Mouse (Mus musculus) testis, postnatal 10 days (tissue): Measurements from ENCODE around the gene Evpl.
"Not testable (repeated sequence)": the region's sequence is repeated elsewhere in the genome, so short reads cannot be mapped to it uniquely, and the experiment has no call there.

Experiments
- DNase-seq: peaks from one replicate; pipeline ENCODE4 v3.0.0; 2021; ENCODE audit warnings: low spot score

The Evpl gene

GRCm38 (mm10) chr11:116237742-116238395, at the start of gene Evpl:
Gene Evpl (minus strand): TSS chr11:116238077.
- DNase-seq = peak; percentile 65

GRCm38 (mm10) chr11:116287351-116287750, 49.5 kb upstream of the Evpl start:
- DNase-seq = no peak

GRCm38 (mm10) chr11:116285770-116286191, 47.9 kb upstream of the Evpl start:
- no peak for DNase-seq

- DNase-seq = no peak
Observed at GRCm38 (mm10) chr11:116283982-116284381, 46.1 kb upstream of the Evpl start.

GRCm38 (mm10) chr11:116282912-116283521, 45.1 kb upstream of the Evpl start:
- no peak for DNase-seq

- no peak for DNase-seq
Observed at GRCm38 (mm10) chr11:116282089-116282488, 44.2 kb upstream of the Evpl start.

- DNase-seq = no peak
Observed at GRCm38 (mm10) chr11:116281671-116282070, 43.8 kb upstream of the Evpl start.

GRCm38 (mm10) chr11:116280751-116281663, 43.1 kb upstream of the Evpl start, which contains the start of gene Galr2:
Gene Galr2 (plus strand): TSS chr11:116280939.
- no peak for DNase-seq

GRCm38 (mm10) chr11:116277184-116277583, 39.3 kb upstream of the Evpl start:
- DNase-seq = not testable (repeated sequence)

- DNase-seq = peak; percentile 94
Observed at GRCm38 (mm10) chr11:116274045-116274666, 36.3 kb upstream of the Evpl start, which contains the start of gene Srp68. Gene Srp68 (minus strand): TSS chr11:116274217.

- DNase-seq = no peak
Observed at GRCm38 (mm10) chr11:116273469-116274044, 35.7 kb upstream of the Evpl start.

- DNase-seq = no peak
Observed at GRCm38 (mm10) chr11:116272589-116273468, 35.0 kb upstream of the Evpl start.

GRCm38 (mm10) chr11:116269560-116269959, 31.7 kb upstream of the Evpl start:
- no peak for DNase-seq

GRCm38 (mm10) chr11:116268313-116268712, 30.4 kb upstream of the Evpl start:
- DNase-seq = no peak

- no peak for DNase-seq
Observed at GRCm38 (mm10) chr11:116267637-116268036, 29.8 kb upstream of the Evpl start.

GRCm38 (mm10) chr11:116265850-116266249, 28.0 kb upstream of the Evpl start:
- DNase-seq = no peak

GRCm38 (mm10) chr11:116265352-116265751, 27.5 kb upstream of the Evpl start:
- DNase-seq = no peak

GRCm38 (mm10) chr11:116260259-116260658, 22.4 kb upstream of the Evpl start:
- no peak for DNase-seq

- no peak for DNase-seq
Observed at GRCm38 (mm10) chr11:116259461-116259860, 21.6 kb upstream of the Evpl start.

- DNase-seq = no peak
Observed at GRCm38 (mm10) chr11:116255982-116256675, 18.3 kb upstream of the Evpl start.
